Mouse (Mus musculus) ES-E14 (cell line): ENCODE results near the gene Utrn. TPM values are rescaled to one million over a fixed set of nuclear protein-coding genes. Genes with fewer than 3 reads are reported as not detected.

Experiments
- DNase-seq: peaks from one replicate; pipeline ENCODE4 v3.0.0-alpha.2; 2013; ENCODE audit warnings: low read depth, low spot score
- H3K27ac ChIP-seq: 2 replicates; pipeline ENCODE4 v1.5.1; 2012; ENCODE audit warnings: low read depth, mild to moderate bottlenecking, low read length, moderate library complexity, mixed read lengths; ENCODE audit not compliant: poor library complexity, insufficient read depth, severe bottlenecking
- H3K36me3 ChIP-seq: 2 replicates; pipeline ENCODE4 v1.6.1; 2012; ENCODE audit warnings: mild to moderate bottlenecking, low read length, moderate library complexity, mixed read lengths; ENCODE audit not compliant: control insufficient read depth, poor library complexity, insufficient read depth, severe bottlenecking
- H3K4me1 ChIP-seq, 2 experiments: fragments of 150-350 bp in 1 of 2; sonication (generic) in 1 of 2; 2 replicates each; pipeline ENCODE4 v1.6.1; 2012; ENCODE audit warnings: low read length in 2 of 2, mild to moderate bottlenecking in 1 of 2, mixed read lengths in 1 of 2; ENCODE audit not compliant: control insufficient read depth in 2 of 2, insufficient read depth in 2 of 2, poor library complexity in 1 of 2
- H3K4me3 ChIP-seq, 2 experiments: fragments of 150-350 bp in 1 of 2; sonication (generic) in 1 of 2; 2 replicates each; pipeline ENCODE4 v1.5.1; 2012; ENCODE audit warnings: low read length in 2 of 2, low read depth in 1 of 2, mild to moderate bottlenecking in 1 of 2, mixed read lengths in 1 of 2; ENCODE audit not compliant: insufficient read depth in 1 of 2, poor library complexity in 1 of 2, severe bottlenecking in 1 of 2
- H3K9ac ChIP-seq: 2 replicates; pipeline ENCODE4 v1.6.1; 2012; ENCODE audit warnings: low read depth, mild to moderate bottlenecking, low read length, mixed read lengths; ENCODE audit not compliant: poor library complexity, insufficient read depth, severe bottlenecking
- H3K9me3 ChIP-seq: fragments of 150-350 bp; sonication (generic); 2 replicates; pipeline ENCODE4 v1.6.1; 2012; ENCODE audit warnings: low read depth, mild to moderate bottlenecking, low read length; ENCODE audit not compliant: control insufficient read depth, insufficient read depth
- CHD2 ChIP-seq: IDR thresholded peaks from 2 replicates; pipeline ENCODE4 v1.6.1; 2014; ENCODE audit warnings: mild to moderate bottlenecking, low read depth, low read length, inconsistent platforms
- HCFC1 ChIP-seq: IDR thresholded peaks from 2 replicates; pipeline ENCODE4 v1.6.1; 2012; ENCODE audit warnings: low read length, inconsistent platforms, borderline replicate concordance; ENCODE audit not compliant: insufficient read depth
- MAFK ChIP-seq: IDR thresholded peaks from 2 replicates; pipeline ENCODE4 v1.6.1; 2014; ENCODE audit warnings: mild to moderate bottlenecking, low read depth, low read length, inconsistent platforms; ENCODE audit not compliant: insufficient read depth
- ZC3H11A ChIP-seq: IDR thresholded peaks from 2 replicates; pipeline ENCODE4 v1.6.1; 2012; ENCODE audit warnings: low read depth, mild to moderate bottlenecking, inconsistent platforms, low read length, borderline replicate concordance
- ZNF384 ChIP-seq: IDR thresholded peaks from 2 replicates; pipeline ENCODE4 v1.6.1; 2012; ENCODE audit warnings: low read depth, low read length, inconsistent platforms
- in situ Hi-C, 2 experiments: fragments of 600-800 bp; cut with MboI; formaldehyde crosslinking; loops; one replicate each; pipeline ENCODE4 v1.15.1; 2025; ENCODE audit warnings: low sequenced_read_pairs in 2 of 2, inconsistent platforms in 1 of 2; ENCODE audit not compliant: unreplicated experiment in 2 of 2
- total RNA-seq: library from RNA; depleted of rRNA; stranded (reverse); fragments of 300-350 nt; gene quantifications from 2 replicates; pipeline ENCODE4 v1.2.3, GENCODE M21; 2012

Gene Utrn
- total RNA-seq, 1 experiment: 66.9 TPM

- Histone ChIP-seq H3K4me1 (peaks cover 0 to 2% of the 10 kb centered on the region in 2 experiments; a peak in 1 of 4 replicates), H3K4me3 (no peak overlapping the region), H3K9ac (no peak overlapping the region), H3K27ac (no peak overlapping the region), H3K9me3 (no peaks in the 10 kb centered on the region), H3K36me3 (no peaks in the 10 kb centered on the region)
- no peak for DNase-seq
- TF ChIP-seq ZC3H11A: no peak
- no peak for TF ChIP-seq MAFK
- TF ChIP-seq HCFC1: no peak
- TF ChIP-seq CHD2: no peak
- TF ChIP-seq ZNF384: no peak
- in situ Hi-C loops: no loop called here
These were observed 19.2 kb upstream of the Utrn start for GRCm38 (mm10) chr10:12888373-12888772.

- no peaks in the 10 kb centered on the region for H3K36me3 ChIP-seq
- no peaks in the 10 kb centered on the region for H3K9me3 ChIP-seq
- no peak overlapping the region for H3K4me3 ChIP-seq
- in situ Hi-C loops: no loop called here
- H3K4me1 ChIP-seq: peaks cover 0 to 5% of the 10 kb centered on the region in 2 experiments; a peak in 2 of 4 replicates
- no peak for DNase-seq
- no peak overlapping the region for H3K27ac ChIP-seq
- no peak overlapping the region for H3K9ac ChIP-seq
- TF ChIP-seq HCFC1 (no peak), CHD2 (no peak), ZC3H11A (no peak), ZNF384 (no peak)
These were observed 18.6 kb upstream of the Utrn start for GRCm38 (mm10) chr10:12887792-12888191.

GRCm38 (mm10) chr10:12884308-12884948 lies 15.3 kb upstream of the Utrn start:
- in situ Hi-C loops: no loop called here
- H3K4me3 ChIP-seq: no peak overlapping the region
- H3K9me3 ChIP-seq: no peaks in the 10 kb centered on the region
- no peak overlapping the region for H3K9ac ChIP-seq
- TF ChIP-seq HCFC1 (no peak), MAFK (no peak), CHD2 (no peak), ZC3H11A (no peak), ZNF384 (no peak)
- H3K27ac ChIP-seq: no peak overlapping the region
- no peak for DNase-seq
- no peaks in the 10 kb centered on the region for H3K36me3 ChIP-seq
- peaks cover 0 to 10% of the 10 kb centered on the region in 2 experiments; a peak in 2 of 4 replicates for H3K4me1 ChIP-seq

GRCm38 (mm10) chr10:12881911-12882310 lies 12.7 kb upstream of the Utrn start:
- Histone ChIP-seq H3K36me3 (no peaks in the 10 kb centered on the region), H3K4me3 (no peak overlapping the region), H3K9me3 (no peaks in the 10 kb centered on the region), H3K4me1 (peaks cover 0 to 13% of the 10 kb centered on the region in 2 experiments; a peak in 2 of 4 replicates), H3K9ac (no peak overlapping the region), H3K27ac (no peak overlapping the region)
- TF ChIP-seq MAFK (no peak), ZNF384 (no peak), CHD2 (no peak), HCFC1 (no peak), ZC3H11A (no peak)
- in situ Hi-C loops: no loop called here
- no peak for DNase-seq

- no peaks in the 10 kb centered on the region for H3K36me3 ChIP-seq
- in situ Hi-C loops: no loop called here
- H3K4me3 ChIP-seq: peak overlapping the region in 1 of 2 experiments; percentile 24; a peak in 2 of 4 replicates
- no peak for DNase-seq
- H3K4me1 ChIP-seq: peaks cover 0 to 13% of the 10 kb centered on the region in 2 experiments; a peak in 2 of 4 replicates
- TF ChIP-seq CHD2 (no peak), ZC3H11A (no peak), MAFK (no peak), ZNF384 (no peak), HCFC1 (no peak)
- no peak overlapping the region for H3K27ac ChIP-seq
- H3K9me3 ChIP-seq: no peaks in the 10 kb centered on the region
- H3K9ac ChIP-seq: no peak overlapping the region
These were observed 10.1 kb upstream of the Utrn start for GRCm38 (mm10) chr10:12879313-12879695.
